Mouse (Mus musculus) T-cell, adult 2 months (primary cell): ENCODE data around the gene Olfr1410.

Experiments
- DNase-seq: peaks from one replicate; pipeline ENCODE4 v3.0.0; 2022; ENCODE audit warnings: low spot score

Olfr1410 gene

DNA sequence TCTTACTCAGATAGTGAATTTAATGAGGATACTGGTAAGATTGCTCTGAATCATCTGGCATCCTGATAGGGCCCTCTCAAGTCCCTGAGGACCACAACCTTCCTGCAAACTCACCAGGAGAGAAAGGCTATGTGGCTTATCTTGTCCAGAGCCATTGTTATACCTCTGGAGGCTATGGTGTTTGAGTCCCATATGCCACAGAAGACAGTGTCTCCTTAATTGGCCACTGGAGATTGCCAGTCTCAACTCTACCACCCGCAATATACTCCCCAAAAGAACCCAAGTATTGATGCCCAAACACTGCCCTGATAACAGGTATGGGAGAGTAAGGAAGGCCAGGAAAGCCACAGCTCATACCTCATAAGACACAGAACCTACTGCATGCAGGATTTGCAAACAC is at the start of gene Olfr1410:
Gene Olfr1410, plus strand, starts transcription at position 301 of the 400 bp plus-strand sequence.
- DNase-seq: no peak

DNA sequence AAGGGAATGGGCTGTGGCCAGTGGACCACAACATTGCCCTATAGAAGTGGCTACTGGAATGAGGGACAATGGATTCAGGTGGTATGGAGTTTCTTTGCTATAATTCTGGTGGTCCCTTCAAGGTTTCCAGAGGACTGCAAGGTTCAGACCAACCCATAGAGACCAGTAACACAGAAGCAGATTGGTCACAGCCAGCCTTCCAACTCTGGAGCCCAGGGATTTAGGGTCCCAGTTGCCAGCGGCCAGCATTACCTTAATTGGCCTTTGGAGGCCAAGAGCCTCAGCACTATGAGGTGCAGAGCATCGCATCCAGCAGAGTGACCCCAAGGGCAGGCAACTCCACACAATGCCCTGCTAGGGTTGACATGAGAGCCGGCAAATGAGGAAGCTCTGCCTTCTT is 34.6 kb upstream of the Olfr1410 start, which contains the start of gene Olfr1413:
Gene Olfr1413, plus strand, starts transcription at position 301 of the 400 bp plus-strand sequence.
- DNase-seq: no peak

DNA sequence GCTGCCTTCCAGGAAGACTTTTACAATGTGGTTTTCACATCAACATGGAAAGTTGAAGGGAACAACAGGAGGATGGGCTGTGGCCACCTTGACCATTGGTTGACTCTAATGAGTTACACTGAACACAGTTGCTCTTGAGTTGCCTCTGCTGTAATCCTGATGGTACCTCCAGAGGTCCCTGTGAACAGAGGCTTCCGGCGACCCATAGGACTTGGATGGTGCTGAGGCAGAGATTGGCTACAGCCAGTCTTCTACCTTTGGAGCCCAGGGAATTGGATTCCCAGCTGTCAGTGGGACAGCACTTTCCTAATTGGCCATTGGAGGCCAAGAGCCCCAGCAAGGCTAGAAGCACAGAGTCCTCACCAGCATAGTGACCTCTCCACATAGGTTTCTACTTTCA is 20.1 kb upstream of the Olfr1410 start, which contains the start of gene Olfr1412:
Gene Olfr1412, plus strand, starts transcription at position 301 of the 400 bp plus-strand sequence.
- DNase-seq: no peak

DNA sequence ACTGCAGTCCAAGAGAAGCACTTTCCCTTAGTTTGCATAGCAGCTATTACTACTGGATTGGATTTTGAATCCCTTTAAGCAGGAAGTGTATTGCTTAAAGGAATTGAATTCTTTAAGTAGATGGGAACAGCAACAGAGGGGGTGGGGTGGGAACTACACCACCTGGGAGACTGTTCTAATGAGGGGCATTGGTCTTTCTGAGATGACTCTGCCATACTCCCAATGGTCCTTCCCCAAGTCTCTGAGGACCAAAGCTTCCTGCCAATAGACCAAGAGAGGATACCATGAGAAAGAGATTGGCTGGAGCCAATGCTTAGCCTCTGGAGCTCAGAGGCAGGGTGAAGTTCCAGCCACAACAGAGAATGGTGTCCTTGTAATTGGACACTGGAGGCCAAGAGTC is 11.5 kb upstream of the Olfr1410 start, which contains the start of gene Olfr1411:
Gene Olfr1411, plus strand, starts transcription at position 301 of the 400 bp plus-strand sequence.
- no peak for DNase-seq

DNA sequence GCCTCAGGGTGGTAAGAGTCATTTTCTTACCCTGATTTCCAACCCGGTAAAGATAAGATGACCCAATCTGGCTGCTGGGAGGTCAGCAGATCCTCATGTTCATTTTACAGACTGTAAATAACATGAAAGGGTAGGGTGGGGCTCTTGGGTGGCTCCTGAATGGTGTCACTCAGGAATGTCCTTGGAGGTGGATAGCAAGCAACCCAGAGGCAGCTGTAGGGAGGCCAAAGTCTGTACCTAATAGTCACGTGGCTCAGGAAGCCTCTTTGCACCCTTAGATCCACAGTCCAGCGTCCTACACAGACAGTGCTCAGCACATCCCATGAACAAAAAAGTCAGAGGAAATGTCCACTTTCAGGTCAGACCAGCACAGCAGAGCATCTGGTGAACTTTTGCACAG is 9.6 kb upstream of the Olfr1410 start:
- no peak for DNase-seq

DNA sequence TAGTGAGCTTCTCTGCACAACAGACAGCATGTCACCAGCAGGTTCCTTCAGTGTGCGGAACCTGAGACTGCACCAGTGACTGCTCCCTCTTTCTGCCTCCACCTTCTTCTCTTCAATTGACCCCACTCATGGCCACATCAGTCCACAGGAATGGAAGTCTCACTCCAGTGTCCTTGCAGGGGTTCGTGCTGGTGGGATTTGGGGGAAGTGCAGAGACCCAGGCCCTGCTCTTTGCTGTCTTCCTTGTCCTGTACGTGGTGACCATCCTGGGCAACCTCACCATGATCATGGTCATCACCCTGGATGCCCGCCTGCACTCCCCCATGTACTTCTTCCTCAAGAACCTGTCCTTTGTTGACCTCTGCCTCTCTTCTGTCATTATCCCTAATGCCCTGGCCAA is 2.1 kb downstream of the Olfr1410 start:
- no peak for DNase-seq

DNA sequence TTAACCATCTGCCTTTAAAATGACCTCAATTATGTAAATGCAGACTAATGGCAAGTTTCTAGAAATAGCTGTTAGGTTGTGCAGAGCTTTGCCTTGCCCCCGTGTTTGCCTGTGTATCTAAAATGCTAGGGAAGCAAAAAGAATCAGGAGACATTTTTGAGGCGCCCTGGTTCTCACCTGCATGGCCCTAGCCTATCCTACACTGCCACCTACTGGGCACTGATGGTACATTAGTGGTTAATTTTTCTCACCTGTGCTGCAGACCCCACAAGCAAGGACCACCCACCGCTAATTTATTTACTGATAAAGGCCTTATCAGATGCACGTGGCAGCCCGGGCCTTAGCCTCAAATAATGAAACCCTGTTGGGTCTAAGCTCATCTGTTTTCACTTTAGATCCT is 5.4 kb downstream of the Olfr1410 start:
- DNase-seq: peak; percentile 60

DNA sequence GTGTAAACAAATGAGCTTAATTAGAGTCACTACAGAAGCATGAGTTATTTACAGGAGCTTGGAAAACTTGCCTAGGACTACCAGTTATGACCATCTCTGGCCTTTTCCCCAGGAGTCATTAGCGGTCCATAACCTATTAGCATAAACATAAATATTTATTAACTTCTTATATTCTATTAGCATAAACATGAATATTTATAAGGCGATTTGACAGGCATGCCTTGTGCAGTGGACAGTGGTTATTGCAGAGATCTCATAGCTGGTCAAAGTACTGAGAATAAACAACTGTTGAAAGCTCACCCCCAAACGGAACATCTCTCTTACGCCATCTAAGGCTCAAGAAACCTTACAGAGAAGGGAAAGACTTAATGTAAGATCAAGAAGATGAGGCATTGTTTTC is 7.6 kb downstream of the Olfr1410 start:
- DNase-seq: no peak

DNA sequence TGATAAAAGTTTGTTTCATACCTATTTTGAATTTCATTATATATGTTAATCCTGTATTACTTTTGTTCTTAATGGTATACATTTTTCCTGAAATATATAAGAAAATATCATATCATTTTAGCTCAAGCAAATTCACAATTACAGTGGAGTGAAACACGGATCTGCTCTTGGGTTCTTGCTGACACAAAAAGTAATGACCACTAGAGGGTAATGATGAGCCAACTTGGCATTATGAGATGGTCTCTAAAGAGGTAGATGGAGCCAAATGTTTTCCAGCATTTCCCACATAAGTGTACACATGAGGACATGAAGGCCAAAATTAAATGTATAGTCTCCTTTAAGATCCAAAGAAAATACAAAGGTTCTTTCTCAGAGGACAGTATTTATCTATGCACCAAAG is 8.9 kb downstream of the Olfr1410 start:
- DNase-seq: no peak

DNA sequence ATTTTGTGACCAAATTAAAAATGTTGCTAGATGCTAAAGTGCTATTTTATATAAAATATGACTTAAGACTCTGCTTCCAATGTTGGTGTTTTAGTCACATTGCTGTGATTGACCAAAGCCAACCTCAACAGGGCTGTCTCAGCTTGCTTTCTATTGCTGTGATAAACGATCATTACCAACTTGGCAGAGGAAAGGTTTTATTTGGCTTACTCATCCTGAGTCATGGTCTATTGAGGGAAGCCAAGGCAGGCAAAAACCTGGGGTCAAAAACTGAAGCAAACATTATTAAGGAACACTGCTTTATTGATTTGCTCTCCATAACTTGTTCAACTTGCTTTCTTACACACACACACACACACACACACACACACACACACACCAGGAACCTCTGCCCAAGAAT is 10.5 kb downstream of the Olfr1410 start:
- DNase-seq: no peak

DNA sequence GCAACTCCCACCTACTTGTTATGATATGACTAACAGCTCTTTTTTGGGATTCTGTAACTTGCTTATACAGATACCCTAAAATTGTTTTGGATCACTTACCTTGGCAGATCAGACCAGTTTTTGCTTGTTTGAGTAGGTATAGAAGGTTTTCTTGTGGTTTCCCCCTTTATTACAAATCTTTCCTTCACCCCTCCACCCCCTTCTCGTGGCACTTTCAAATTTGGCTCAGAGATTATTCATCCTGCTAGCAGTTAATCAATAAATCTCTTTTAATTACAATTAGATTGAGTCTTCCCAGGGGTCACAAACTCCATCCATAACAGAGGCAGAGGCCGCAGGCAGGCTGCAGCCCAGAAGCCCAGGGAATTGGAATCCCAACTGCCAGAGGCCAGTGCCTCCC is 11.9 kb downstream of the Olfr1410 start, which contains the start of gene Olfr12:
Gene Olfr12, plus strand, starts transcription at position 301 of the 400 bp plus-strand sequence.
- DNase-seq: no peak

DNA sequence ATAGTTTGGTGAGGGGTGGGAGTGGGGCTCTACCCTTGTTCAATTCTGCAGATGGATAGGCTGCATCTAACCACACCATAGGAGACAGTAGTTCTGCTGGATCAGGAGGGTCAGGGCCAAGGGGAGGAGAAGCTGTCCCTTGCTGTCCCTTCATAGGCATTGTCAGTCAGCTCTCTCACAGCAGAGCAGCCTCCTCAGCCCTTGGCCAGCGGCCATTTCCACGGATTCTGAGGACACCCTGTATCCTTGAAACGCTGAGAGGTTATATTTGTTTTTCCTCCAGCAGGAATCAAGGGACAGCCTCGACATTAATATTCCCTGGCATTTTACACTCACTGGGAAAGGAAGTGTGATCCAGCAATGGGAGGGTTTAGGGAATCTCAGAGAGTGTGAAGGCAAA is 12.8 kb downstream of the Olfr1410 start:
- no peak for DNase-seq

DNA sequence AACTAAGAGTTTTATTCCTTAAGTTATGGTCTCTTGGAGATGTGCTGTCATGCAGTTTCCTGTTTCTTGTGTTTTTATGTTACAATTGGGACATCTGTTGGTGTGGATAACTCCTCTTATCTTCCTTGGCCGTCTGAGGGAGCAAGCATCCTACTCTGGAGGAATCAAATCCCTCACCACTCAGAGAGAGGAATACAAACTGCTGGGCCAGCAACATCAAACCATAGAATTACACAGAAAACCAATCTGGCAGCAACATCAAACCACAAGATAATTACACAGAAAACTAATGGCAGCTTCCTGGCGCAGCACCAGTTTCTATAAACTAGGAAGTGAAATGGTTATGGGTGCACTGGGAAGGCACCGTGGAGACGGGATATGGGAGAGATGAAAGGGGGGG is 22.6 kb downstream of the Olfr1410 start:
- no peak for DNase-seq

DNA sequence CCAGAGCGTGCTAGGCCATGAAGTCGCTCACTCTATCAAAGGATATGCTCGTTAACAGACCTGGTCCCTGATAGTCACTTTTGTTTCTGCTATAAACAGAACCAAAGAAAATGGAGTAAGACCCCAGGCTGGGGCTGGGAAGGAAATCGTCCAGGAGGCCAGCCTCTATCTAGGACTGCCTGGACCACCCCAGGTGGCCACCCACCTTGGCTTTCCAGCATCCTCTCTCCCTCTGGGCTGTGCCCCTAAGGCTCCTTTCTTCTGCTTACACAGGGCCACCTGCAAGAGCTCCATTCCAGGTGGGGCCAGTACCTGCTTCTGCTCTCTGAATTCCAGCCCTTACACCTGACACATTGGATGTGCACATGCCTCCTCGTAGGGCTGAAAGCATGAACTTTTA is 26.6 kb downstream of the Olfr1410 start:
- DNase-seq: no peak

DNA sequence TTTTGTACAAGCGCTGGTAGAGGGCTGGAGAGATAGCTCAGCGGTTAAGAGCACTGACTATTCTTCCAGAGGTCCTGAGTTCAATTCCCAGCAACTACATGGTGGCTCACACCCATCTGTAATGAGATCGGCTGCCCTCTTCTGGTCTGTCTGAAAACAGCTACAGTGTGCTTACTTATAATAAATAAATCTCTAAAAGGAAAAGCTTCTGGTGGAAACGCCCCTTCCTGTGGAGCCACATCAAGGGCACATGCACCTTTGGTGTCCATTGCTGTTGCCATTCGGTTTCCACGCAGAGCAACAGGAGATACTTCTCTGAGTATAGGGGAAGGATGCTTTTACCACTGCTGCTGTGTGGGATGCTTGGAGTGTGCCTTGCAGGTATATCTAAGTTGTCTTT is 27.4 kb downstream of the Olfr1410 start:
- peak; percentile 59 for DNase-seq

DNA sequence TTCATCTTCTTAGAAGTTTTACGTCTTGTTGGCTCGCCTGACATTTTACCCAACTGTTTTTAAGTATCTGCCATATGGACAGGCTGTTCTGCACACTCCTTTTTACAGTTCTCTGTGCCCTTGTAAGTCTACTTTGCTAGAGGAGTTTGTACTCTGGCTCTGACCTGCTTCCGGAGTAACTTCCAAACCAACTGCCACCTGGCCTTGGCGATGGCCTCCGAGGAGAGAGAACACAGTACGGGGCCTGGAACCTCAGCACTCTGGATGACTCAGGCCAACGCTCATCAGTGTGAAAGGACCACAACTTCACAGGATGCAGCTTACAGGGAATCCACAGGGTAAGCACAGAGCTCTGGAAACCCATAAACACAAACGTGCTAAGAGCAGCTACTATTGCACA is 28.1 kb downstream of the Olfr1410 start:
- no peak for DNase-seq

DNA sequence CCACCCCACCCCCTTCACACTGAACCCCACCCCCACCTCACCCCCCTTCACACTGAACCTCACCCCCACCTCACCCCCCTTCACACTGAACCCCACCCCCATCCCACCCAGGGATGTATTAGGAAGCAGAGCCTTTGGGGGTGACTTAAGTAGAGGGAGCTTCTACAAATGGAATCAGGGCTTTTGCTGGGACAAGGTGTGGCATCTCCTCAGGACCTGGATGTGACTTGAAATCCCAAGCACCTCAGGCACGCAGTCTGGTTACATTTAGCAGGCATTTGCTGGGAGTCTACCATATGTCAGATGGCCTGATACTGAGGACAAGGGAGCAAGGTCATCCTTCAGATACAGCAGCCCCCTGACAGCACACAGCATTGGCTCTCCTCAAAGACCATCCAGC is 29.0 kb downstream of the Olfr1410 start:
- no peak for DNase-seq

DNA sequence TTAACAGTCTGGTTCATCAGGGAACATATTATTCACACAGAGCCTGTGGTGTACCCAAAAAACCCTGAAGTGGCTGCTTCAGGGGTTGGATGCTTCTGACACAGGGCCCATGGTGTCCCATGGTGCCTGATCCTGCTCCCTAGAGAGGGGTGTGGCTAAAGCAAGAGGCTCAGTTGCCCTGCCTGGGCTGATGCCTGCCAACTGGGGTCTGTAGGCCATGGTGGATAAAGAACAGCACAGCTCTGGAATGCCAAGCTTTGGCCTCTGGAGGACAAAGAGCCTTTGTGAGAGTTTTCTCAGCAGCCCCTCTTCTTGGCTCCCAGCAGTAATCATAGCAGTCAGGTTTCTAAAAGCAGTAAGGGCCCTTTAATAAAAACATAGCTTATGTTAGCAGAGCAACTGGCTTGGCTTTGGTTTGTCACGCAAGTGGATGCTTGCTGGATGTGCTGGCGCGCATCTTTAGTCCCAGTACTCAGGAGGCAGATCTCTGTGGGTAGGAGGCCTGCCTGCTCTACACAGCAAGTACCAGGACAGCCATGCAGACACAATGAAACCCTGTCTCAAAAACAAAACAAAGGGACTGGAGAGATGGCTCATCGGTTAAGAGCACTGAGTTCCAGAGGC is 29.5 kb downstream of the Olfr1410 start:
- DNase-seq: no peak

DNA sequence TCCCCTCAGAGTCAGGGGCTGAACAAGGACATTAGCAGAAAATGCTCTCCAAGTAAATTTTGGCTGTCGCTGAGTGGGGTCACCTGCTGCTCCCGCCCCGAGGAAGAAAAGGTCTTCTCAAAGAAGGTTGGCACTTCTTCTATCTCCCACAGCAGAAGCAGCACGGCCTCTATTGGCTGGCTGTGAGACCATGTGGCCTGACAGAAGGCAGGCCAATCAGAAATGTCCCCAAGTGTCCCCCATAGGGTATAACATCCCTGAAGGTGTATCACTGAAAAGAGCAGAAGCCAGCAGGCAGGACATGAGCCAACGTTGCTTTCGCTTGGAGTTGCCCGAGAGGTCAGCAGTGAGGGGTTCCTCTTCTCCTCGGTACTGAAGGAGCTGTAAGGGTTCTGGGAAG is 30.4 kb downstream of the Olfr1410 start:
- no peak for DNase-seq

DNA sequence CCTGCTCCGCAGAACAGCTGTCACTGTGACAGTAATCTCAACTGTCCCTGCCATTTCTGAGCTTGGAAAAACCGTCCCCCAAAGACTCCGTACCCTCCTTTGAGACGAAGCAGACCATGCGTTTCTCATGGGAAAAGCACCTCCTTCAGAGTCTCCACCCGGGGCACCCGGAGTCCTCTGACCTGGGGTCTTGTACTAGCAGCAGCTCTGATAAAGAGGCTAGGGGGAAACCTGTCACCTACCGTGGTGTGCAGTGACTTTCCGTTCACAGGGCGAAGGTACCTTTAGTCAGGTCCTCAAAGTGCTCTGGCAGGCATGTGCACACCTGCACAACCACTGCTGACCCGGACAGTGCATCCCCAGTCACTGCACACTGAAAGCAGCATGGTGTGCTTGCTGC is 31.1 kb downstream of the Olfr1410 start:
- DNase-seq: no peak

DNA sequence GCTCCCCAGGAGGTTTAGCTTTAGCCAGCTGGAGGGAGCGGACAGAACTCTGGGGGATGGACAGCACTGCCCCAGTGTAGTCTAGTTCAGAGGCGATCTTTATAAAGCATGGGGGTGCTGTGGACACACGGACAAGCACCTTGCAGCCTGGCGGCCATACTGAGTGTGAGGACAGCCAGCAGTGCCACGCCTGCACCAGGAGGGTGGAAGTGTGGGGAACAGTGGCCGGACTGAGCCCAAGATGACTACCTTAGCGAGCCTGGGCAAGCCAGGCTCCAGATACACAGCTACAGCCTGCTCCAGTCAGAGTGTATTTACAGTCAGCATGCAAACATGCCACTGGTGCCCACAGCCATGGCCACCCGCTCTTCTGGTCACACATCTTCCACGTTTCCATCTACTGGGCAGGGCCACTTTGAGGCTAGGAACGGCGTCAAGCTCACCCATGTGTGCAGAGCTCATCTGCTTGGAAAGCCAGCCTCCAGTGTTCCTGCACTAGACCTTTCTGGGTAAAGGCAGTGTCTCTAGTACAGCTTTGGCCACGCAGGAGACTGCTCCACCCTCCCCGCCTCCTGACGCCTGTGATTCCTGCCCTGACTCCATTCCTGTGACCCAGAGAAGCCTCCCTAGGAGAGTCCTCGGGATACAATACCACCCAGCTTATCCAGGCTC is 32.1 kb downstream of the Olfr1410 start:
- no peak for DNase-seq

DNA sequence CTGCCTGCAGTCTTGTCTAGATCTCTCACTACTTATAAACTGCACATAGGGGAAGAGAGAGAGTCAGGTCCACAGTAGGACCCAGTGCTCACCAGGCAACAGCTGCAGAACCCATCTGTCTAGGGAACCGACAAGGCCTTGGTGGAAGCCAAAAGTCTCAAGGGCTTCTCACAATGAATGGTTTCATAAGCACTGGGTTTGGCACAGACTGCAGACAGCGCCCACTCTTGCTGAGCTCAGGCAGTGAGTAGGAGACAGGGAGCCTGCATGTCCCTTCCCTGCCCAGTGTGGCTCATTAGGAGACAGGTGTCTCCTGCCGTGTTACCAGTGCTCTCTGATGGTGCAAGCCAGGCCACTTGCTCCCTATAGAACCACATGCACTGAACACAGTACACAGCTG is 32.6 kb downstream of the Olfr1410 start:
- no peak for DNase-seq

DNA sequence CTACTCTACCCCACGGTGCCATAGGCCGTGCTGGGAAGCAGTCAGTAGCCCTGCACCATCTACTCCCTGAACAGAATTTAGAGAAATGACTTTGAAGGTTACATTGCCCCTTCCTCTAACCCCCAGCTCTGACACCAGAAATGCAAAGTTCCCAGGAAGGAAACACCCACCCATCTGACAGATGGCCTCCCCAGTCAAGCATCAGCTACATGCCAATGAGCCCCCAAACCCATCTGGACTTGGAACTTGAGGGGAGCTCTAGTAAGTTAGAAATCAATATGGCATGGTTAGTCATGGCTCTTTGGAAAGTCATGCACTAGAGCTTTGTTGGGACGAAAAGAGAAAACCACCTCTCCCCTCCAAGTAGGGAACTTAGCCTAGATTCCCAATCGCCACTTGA is 33.2 kb downstream of the Olfr1410 start:
- DNase-seq: no peak

DNA sequence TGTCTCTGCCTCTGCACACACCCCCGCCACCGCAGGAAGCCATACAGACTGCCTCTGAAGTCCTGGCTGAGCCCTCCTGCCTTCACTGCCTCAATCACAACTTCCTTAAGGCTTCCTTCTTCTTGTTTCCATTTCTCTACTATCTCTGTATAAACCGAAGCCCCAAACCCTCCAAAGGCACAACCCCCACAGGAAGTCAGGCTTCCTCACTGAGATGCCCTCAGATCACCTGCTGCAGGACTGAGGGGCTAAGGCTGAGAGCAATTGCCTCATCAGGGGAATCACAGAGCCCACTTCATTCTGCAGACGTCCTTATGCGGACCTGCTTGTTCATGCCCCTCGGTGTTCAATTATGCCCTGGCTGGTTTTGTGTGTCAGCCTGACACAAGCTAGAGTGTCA is 34.8 kb downstream of the Olfr1410 start:
- DNase-seq: peak; percentile 32
